Mouse (Mus musculus): ENCODE measurements around the gene Btg2.

Btg2 gene

DNA sequence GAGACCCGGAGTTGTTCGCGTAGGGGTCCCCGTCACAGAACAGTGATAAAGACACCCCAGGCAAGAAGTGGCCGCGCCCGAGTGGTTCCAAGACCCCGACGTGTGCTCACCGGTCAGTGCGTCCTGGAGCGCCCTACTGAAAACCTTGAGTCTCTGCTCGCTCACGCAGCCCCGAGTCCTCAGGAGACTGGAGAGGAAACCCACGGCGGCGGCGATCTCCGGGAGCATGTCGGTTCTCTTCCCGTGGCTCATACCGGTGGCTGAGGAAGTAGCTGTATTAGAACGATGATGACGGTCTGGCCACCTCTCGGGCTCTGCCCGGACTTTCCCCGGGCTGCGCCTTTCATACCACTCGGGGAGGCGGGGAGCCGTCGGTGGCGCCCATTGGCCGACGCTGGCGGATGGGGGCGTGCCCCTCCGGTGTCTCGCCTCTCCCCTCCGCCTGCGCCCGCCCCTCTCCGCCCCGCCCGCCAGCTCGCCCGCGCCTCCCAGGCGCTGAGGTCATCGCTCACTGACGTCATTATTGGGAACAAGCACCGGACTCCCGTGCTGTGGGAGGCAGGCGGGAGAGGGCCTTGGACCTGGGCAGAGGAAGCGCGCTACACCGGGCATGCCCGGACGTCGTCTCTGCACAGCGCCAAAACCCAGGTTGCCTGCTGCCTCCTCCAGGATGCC, at the start of gene Btg2:
TSS of gene Btg2 (minus strand) at position 319 of the 675 bp plus-strand sequence.
- DNase-seq (ENCODE audit: low spot score in 2 of 2), result peak; percentile 86 to 90

- DNase-seq (ENCODE audit: low spot score in 2 of 2), result no peak
These were observed 43.3 kb upstream of the Btg2 start for GRCm38 (mm10) chr1:134122195-134122594.

DNA sequence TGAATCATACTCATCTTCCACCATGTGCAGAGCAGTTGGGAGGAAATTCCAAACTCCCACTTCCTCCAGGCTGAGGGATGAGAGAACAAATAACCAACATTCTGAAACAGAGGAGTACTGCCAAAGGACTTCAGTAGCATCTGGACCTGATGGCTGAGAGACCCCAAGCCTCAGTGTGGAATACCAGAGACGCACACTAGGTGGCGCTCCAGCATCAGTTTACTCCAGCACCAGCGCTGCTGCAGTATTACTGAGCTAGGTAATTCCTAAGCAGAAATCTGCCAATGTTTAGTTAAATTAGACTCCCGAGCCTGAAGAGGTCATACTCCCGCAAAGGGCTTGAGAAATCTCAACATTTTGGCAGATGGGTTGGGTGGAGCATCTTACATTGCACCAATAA, 41.3 kb upstream of the Btg2 start:
- DNase-seq (ENCODE audit: low spot score in 2 of 2), result peak; percentile 88 to 95

DNA sequence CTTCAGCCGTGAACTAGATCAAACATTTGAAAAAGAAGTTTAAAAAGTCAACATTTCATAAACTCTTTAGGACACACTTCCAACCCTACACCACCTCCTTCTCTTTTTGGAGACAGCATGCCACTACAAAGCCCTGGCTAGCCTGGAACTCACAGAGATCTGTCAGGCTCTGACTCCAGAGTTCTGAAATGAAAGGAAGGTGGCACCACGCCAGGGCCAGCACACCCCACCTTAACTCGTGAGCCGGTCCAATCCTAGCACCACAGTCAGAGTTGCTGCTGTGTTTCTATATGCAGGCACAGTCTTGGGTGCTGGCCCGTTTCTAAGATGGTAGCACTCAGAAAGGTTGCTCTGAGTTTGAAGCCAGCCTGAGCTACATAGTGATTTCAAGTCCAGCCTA, 38.2 kb upstream of the Btg2 start:
- no peak for DNase-seq (ENCODE audit: low spot score in 2 of 2)

DNA sequence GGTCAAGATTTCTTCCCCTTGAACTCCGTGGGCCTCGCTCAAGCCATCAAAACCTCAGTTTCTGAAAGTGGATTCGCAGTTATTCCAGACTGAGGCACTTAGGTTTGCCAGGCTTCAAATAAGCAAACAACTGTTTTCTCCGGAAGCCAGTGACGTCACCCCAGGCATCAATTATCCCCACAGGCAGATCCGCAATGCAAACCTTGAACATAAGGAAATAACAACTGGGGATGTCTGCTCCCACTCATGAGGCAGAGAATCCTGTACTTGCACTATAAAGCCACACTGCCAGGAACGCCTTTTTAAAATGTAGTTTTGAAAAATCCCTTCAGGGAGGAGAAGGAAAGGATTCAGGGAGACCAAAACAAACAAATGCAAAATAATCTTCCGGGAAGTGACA, 36.5 kb upstream of the Btg2 start:
- DNase-seq (ENCODE audit: low spot score in 2 of 2), result no peak

GRCm38 (mm10) chr1:134114730-134115129, 35.8 kb upstream of the Btg2 start:
- DNase-seq (ENCODE audit: low spot score in 2 of 2), result no peak

DNA sequence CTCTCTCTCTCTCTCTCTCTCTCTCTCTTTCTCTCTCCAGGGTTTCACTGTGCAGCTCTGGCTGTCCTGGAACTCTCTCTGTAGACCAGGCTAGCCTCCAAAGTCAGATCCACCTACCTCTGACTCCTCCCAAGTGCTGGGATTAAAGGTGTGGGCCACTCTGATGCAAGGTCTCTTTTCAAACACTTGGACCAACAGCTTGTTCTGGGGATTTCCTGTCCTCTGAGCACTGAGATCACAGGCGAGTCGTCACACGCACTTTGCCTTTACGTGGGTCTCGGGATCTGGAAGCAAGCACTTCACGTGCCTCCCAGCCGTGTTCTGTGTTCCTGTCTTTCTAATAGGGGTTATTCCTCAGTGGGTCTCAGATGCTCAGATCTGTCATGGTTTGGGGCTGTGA, 35.1 kb upstream of the Btg2 start:
- no peak for DNase-seq (ENCODE audit: low spot score in 2 of 2)

DNA sequence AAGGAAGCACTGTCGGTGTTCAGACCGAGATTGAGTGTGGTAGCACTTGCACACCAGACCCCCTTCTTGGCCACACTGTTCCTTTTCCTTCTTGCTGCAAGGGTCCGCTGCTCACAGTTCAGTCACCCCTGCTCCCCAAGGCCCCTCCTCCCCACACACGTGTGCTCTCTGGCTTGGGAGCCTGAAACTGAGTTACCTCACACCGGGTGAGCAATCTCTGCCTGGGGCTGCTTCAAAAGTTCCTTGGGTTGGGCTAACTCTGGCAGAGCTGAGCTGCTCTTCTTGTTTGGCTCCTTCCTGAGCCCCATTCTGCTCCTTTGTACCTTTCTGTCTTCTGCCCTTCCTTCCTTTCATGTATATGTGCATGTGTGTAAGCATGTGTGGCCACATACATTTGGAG, 34.6 kb upstream of the Btg2 start:
- DNase-seq (ENCODE audit: low spot score in 2 of 2), result no peak

DNA sequence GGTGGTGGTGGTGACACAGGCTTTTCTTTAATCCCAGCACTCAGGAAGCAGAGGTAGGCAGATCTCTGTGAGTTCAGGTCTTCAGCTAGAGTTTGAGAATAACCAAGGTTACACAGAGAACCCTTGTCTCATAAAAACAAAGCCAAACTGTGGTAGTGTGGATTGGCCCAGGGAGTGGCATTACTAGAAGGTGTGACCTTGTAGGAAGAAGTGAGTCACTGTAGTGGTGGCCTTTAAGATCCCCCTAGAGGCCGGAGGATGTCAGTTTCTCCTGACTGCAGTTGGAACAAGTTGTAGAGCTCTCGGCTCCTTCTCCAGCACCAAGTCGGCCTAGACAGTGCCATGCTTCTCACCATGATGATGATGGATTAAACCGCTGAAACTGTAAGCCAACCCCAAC, 32.1 kb upstream of the Btg2 start, which contains the start of gene Chit1:
TSS of gene Chit1 (plus strand) at position 264 of the 400 bp plus-strand sequence.
- no peak for DNase-seq (ENCODE audit: low spot score in 2 of 2)

DNA sequence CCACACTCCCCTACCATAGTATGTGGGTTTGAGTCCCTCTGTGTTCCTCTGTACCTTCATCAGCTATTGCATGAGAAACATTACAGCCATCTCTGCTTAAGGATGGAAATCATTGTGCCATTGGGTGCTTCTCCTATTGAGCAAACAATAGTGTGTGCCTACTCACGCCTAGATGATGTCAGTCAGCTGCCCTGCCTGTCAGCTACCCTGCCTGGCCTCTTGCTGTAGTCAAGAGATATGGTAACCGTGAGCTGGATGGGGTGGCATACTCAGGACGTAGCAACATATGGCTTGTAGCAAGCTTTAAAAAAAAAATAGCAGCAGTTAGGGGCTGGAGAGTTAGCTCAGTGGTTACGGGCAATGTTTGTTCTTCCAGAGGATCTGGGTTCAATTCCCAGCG, 31.5 kb upstream of the Btg2 start:
- DNase-seq (ENCODE audit: low spot score in 2 of 2), result no peak

GRCm38 (mm10) chr1:134110015-134110414, 31.1 kb upstream of the Btg2 start:
- DNase-seq (ENCODE audit: low spot score in 2 of 2), result no peak

DNA sequence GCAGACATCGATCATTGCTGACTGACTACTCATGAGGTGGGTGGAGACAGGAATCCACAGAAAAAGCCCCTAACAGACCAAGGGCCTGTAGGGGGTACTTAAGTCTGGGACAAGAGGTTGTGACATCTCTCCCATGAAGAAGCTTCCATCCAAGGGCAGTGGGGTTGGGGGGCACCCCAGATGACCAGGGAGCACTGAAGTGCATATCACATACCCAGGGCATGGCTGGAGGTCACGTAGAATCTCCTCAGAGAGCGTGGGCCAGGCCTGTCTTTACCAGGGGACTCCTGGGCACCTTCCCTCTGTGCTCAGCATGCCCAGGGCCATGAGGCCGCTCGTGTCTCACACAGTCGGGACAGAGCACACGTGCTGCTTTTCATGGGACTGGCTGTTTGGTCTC, 28.9 kb upstream of the Btg2 start:
- DNase-seq (ENCODE audit: low spot score in 2 of 2), result no peak

- peak in 1 of 2 experiments; percentile 54 for DNase-seq (ENCODE audit: low spot score in 2 of 2)
These were observed 27.8 kb upstream of the Btg2 start for GRCm38 (mm10) chr1:134106719-134107118.

DNA sequence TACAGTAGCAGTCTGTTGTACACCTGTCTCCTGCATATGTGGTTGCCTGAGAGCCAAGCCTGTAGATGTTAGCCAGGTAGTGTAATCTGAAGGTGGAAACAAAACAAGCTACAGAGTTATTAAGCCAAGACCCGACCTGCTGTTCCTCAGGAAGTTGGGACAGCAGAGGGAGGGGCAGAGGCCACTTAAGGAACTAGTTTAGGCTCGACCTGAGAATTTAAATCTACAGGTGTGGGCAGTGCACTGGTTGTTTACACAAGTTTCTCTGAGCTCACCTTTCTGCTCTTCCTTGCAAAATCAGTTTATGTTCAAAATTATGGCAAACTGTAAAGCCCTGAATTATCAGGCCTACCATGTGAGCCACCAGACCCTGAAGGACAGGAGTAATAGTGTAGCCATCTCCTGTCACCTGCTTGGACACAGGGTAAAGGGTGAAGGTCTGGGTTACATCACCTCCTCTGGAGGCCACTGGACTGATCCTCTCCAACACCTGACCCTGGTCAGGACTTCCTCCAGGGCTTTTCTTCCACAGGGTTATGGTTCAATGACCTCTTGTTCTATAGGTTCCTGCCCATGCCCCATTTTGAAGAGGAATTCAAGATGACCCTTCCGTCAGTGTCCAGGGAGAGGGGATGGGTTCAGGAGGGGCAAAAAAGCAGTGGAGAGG, 27.0 kb upstream of the Btg2 start:
- DNase-seq (ENCODE audit: low spot score in 2 of 2), result no peak

DNA sequence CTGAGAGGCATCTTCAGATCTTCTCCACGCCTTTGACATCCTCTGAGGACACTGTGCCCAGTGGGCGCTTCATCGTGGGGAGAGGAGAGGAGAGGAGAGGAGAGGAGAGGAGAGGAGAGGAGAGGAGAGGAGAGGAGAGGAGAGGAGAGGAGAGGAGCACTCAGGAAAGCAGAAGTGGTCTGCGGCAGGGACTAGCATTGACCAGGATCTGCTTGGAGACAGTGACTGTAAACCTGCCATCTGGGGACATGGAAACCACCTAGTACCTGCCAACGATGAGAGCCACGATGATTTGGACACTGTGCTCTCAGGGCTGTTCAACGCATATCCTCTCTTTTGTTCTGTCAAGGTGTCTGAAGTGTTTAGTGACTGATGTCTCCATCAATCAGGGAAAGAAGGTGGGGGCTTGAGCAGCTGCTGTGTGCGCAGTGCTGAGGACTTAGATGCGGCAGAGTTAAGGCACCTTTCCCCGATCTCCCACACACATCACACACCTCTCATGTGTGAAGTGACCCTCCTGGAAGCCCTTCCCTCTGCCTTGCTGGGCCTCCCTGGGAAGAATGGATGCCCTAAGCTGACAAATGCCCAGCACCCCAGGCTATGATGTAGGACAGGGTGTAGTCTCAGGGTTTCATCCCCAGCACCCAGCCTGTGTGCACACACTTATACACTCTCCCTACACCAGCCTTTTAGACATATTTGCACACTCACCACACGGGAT, 26.3 kb upstream of the Btg2 start:
- DNase-seq (ENCODE audit: low spot score in 2 of 2), result no peak

DNA sequence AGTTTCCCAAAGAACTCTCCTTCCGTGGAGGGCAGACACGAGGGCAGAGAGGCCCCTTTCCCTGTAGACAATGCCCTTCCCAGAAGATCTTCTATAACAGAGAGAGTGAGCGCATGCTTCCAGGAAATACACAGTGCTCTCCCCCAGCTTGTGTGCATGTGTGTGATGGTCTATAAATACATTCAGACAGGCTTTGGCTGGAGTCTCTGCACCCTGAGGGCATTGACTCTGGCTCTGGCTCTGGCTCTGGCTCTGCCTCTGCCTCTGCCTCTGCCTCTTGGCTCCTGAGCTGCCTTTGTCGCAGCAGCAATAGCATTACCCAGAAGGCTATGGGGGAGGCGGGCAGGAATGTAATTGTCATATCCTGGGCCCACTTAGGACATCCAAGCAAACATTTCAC, 24.9 kb upstream of the Btg2 start:
- DNase-seq (ENCODE audit: low spot score in 2 of 2), result no peak

GRCm38 (mm10) chr1:134101593-134101992, 22.7 kb upstream of the Btg2 start:
- no peak for DNase-seq (ENCODE audit: low spot score in 2 of 2)

DNA sequence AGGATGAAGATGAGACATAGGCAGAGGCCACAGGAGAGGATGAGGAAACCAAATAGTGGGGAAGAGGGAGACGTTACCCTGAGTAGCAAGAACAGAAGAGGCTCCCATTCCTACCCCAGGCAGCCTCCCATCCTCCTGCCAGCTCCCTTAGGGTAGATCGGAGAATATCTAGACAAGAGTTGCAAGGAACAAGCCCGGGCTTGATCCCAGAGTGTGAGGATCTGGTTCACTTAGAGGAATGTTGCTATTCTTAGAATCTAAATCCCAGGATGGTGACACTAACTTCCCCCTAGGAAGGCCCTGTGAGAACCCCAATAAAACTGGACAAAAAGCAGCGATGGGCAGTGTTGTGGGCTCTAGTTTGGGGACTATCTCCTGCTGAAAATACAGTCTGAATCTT, 22.0 kb upstream of the Btg2 start:
- no peak for DNase-seq (ENCODE audit: low spot score in 2 of 2)

GRCm38 (mm10) chr1:134100401-134100800, 21.5 kb upstream of the Btg2 start:
- no peak for DNase-seq (ENCODE audit: low spot score in 2 of 2)

DNA sequence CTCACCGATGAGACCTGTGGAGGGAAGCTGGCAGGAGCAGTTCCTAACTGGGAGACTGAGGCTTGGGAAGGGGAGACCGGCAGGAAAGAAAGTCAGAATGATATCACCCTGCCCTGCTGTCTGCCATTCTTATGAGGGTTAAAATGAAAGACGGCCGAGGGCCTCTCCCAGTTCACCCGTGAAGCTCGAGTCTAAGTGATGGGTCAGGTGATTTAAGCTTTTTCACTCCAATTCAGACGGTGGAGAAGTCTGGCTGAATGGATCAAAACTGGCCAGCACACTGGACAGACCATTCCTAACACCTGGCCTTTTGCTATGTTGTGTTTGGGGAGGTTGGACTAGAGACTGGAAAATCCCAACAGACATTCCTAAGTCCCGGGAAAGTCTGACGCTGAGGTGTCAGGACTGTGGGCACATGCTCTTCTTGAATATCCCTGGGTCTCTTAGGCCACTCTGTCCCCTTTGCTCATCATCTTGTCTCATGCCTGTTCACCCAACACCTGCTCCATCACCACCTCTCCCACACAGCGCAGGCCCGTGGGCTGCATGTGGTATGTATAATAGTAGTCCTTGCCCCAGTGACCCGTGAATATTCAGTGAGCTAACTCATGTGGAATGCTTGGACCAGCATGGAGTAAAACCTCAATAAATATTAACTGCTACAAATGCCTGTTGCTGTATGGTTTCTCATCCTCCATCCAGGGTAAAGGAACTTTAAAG, 20.8 kb upstream of the Btg2 start:
- DNase-seq (ENCODE audit: low spot score in 2 of 2), result no peak

GRCm38 (mm10) chr1:134098726-134099515, 20.0 kb upstream of the Btg2 start:
- peak in 1 of 2 experiments; percentile 39 for DNase-seq (ENCODE audit: low spot score in 2 of 2)

Measured in frontal cortex, postnatal 25 days (tissue).